Mouse (Mus musculus) WW6 (cell line): ENCODE results near the gene Ang5.
A peak's percentile ranks its signal among the peaks of the same experiment; 100 is the strongest.
"Not testable (repeated sequence)": the region's sequence is repeated elsewhere in the genome, so short reads cannot be mapped to it uniquely, and the experiment has no call there.

Experiments used
- DNase-seq: peaks from one replicate; pipeline ENCODE4 v3.0.0-alpha.2; 2013; ENCODE audit warnings: low read depth, low spot score

Gene Ang5

DNA sequence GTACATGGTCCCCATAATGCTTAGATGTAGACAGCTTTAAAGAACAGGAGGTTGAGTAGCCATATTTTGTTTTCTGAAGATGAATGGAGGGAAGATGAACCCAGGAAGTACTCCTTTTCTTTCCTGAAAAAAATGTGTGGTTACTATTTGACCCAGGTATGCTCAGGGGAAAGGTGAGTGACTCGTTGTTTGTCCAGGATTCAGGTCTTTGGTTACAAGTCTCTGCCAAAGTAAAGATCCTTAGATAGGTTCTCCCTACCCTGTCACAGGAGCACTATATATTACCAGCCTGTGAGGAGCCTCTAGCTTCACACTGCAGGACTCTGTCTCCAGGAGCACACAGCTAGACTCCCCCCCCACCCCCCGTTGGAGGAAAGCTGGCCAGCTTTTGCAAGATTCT is at the start of gene Ang5:
Gene Ang5, plus strand, starts transcription at position 301 of the 400 bp plus-strand sequence.
- not testable (repeated sequence) for DNase-seq

DNA sequence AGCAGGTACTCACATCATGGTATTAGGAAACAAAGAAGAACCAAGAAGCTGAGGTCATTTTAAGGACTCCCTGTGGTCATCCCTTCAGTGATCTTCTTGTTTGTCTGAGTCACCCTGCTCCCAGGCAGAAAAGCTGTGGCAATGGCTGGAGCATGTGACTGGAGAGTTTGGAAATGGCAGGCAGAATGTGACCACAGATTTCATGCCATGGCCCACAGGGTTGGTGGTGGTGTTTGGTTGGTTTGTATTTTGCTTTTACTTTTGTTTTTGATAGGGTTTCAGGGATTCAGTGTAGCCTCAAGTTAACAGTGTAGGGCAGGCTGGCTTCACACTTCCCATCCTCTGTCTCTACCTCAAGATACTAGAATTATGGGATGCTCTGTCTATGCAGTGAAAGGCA is 38.7 kb upstream of the Ang5 start:
- DNase-seq: not testable (repeated sequence)

DNA sequence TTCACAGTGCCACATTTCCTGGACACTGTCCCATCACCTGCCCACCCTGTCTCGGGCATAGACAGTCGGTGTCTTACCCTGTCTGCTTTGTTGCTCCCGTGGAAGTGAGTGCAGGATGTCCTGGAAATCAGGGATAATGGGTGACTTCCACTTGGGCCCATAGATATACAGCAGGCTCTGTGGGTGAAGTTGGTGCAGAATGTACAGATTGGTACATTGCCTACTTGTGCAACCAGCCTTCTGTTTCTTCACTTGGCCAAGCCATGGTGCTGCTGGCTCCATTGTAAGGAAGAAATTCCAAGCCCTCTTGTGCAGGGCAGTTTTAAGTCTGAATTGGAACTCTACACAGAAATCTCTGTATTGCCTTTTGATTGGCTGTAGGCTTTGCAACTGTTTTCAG is 33.4 kb upstream of the Ang5 start, which contains the start of gene Ear10:
Gene Ear10, minus strand, starts transcription at position 101 of the 400 bp plus-strand sequence.
- DNase-seq: not testable (repeated sequence)

DNA sequence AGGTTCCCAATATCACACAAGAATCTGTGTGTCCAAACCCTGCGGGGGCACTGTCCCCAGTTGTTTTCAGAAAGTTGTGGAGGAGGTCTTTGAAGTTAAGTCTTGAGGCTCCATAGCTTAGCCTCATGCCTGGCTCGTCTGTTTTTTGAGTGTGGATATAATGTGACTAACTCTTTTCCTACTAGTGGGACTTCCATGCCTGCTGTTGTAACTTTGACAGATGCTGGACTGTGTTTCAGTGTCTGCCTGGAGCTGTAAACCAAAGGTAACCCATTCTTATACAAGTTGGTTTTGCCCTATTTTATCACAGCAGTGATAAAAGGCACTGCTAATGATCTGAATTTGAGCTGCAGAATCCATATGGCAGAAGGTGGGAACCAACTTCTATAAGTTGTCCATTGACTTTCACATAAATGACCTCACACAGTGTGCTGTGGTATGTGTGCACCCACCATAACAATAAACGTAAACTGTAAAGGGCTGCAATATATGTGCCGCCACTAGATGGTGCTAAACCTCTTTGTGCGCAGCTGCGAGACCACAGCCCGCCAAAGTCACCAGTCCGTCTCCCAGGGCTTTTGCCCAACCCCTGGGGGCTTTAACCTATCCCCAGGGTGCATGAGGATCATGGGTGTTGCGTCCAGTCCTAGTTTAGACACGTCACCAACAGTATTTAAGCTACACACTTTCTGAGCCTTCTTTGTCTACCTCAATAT is 32.0 kb upstream of the Ang5 start, which contains the start of gene Gm8113:
Gene Gm8113, plus strand, starts transcription at position 703 of the 716 bp plus-strand sequence.
- peak; percentile 28 for DNase-seq

DNA sequence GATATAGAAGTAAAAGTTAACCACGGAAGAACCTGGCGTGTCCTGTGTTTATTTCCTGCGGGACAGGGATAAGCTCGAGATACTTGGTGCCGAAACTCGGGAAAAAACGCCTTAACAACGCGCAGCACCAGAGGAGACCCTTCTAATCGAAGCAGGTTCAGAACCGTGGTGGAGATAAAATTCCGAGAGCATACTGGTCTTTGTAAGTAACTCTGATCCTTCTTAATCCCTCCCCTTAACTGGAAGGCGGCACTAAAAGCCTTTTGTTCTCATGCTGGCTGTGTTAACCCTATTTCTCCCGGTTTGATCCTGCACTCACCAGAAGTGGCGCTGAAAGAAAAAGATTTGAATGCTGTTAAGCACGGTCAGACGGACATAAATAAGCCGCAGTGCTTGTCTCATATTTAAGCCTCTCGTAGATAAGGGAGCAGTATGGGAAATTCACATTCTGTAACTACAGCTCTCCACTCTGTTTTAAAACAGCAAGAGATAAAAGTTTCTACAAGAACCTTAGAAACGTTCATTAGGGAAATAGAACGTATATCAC is 31.4 kb upstream of the Ang5 start:
- peak; percentile 3 for DNase-seq

DNA sequence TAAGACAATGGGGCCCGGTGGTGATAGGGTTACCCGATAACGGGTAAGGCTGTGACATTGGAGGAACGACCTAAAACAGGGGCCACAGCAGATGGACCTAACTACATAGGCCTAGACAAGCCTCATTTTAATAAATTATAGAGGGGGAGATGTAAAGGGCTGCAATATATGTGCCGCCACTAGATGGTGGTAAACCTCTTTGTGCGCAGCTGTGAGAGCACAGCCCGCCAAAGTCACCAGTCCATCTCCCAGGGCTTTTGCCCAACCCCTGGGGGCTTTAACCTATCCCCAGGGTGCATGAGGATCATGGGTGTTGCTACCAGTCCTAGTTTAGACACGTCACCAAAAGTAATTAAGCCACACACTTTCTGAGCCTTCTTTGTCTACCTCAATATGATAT is 23.9 kb upstream of the Ang5 start:
- DNase-seq: peak; percentile 20

DNA sequence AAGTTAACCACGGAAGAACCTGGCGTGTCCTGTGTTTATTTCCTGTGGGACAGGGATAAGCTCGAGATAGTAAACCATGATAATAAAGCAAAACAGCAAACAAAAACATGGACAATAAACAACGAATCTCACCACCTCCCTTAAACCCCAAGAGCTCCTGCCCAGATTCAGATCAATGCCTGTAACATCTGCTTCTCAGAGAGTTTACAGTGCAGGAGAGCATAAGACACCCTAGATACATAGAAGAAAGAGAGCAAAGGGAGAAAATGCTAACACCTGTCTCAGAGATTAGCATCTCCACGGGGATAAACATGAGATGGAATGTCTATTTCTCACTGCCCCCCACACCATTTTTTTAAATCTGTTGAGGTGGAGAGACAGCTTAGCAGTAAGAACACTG is 23.5 kb upstream of the Ang5 start:
- DNase-seq: not testable (repeated sequence)

DNA sequence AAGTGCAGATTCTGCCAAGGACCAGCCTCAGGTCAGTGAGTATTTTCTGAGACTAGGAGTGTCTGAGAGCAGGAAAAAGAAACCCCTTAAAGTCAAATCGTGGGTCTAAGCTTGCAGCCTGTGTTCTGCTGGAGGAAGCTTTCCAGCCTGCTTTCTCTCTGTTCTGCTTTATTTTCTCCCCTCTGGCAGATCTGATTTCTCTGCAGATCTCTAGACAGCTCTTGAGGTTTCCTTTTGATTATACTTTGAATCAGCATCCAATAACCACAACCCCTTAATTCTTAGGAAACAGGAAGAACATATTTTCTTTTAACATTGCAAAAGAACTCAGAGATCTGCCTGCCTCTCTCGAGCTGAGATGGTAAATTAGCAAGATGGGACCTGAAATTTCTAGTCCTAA is 3.5 kb upstream of the Ang5 start:
- not testable (repeated sequence) for DNase-seq

DNA sequence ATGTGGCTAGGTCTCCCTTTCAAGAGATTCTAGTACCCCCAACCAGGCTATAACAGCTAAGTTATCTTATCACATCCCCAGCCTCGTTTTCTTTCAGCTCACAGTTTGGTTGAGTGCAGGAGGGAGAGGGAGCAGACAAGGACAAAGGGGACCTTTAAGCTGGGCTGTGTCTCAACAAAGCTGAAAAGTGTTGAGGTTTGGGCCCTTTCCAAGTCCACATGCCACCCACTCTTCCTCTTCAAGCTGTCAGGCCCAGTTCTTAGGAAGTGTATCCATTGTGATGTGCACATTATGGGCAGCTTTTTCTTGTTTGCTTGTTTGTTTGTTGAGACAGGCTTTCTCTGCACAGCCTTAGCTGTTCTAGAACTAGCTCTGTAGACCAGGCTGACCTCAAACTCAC is 1.8 kb upstream of the Ang5 start:
- not testable (repeated sequence) for DNase-seq

DNA sequence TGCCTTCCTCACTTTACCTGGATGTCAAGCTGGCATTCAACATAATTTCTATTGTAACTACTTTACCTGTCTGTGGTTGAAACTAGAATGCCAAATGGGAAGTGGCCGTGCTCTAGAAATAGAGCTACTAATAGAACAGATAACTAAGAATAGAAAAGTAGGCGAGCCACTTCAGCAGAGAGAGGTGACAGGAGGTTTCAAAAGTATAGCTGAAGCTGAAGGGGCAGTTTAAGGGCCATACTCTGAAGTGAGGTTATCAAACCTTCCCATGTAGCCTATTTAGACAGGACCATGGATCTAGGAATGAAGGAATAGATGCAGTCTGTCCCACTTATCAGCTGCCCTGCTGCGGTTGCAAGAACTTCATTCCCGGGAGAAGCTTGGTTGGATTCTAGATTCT is 26.6 kb downstream of the Ang5 start:
- no peak for DNase-seq

DNA sequence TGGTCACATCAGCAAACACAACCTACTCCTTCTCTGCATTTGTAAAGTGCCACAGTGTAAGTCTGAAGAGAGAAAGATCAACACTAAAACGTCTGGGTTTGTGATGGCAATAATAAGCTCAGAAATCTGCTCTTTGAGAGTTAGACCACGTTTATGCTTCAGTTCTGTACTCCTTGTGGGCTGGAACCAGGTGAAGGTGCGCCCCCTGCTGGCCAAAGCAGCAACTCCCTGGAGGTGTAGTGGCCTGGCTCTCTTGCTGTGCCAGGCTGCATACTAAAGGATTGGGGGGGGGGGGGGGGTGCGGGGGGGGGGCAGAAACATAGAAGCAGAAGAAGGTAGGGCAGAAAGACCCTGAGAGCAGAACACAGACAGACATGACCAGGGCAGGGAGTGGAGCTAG is 27.0 kb downstream of the Ang5 start:
- peak; percentile 3 for DNase-seq

DNA sequence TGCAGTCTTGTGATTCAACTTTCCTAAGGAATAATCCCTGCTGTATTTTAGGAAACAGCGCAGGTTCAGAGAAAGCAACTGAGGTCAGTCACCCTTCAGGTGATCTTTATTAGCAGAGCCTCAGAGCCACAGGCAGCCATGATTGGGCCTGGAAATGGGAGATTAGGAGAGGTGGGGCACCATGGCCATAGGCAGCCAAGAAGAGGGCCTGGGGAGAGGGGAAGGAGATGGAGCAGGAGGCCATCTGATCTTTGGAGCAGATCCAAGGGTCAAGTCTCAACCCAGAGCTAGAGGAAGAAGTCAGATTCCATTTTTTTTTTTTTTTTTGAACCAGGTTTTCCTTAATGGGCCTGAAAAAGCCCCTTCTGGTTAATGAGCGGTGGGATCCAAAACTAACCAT is 29.3 kb downstream of the Ang5 start:
- no peak for DNase-seq

DNA sequence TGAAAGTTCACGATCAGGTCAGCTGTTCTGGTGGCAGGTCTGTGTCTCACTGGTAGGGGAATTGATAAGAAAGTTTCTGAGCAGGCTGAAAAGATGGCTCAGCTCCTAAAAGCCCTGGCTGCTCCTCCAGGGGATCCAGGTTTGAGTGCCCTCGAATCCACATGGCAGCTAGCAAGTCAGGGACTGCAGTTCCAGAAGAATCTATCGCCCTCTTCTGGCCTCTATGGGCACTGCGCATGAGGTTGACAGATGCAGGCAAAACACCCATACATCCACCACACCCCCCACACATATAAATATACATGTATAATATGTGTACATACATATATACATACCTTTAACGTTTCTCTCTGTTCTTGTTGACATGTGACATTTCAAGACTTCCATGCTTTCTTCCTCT is 30.5 kb downstream of the Ang5 start:
- DNase-seq: peak; percentile 20

DNA sequence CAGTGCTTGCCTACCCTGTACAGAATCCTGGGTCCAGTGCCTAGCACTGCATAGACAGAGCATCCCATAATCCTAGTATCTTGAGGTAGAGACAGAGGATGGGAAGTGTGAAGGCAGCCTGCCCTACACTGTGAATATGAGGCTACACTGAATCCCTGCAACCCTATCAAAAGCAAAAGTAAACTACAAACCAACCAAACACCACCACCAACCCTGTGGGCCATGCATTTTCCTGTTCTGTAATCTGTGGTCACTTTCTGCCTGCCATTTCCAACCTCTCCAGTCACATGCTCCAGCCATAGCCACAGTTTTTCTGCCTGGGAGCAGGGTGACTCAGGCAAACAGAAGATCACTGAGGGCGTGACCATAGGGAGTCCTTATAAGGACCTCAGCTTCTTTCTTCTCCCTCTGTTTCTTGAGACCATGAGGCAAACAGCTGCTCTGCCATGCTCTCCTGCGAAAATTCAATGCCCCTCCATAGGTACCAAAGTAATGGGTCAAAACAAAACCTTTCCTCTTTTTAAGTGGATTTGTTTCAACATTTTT is 41.7 kb downstream of the Ang5 start:
- not testable (repeated sequence) for DNase-seq

DNA sequence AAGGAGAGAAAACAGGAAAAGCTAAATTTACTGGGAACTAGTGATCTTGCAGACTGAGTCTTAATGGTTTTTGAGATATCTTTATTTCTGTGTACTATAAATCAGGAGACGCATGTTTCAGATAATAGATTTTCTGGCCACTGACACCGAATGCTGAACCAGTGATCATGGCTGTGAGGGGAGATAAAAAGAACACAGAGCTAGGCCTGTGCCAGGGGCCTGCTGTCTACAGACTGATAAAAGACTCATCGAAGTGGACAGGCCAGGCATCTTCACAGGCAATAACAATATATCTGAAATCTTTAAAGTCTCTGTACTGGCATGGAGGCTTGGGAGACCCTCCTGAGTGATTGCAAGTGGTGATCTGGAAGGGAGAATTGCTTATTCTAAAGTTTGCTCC is 44.7 kb downstream of the Ang5 start:
- DNase-seq: no peak

DNA sequence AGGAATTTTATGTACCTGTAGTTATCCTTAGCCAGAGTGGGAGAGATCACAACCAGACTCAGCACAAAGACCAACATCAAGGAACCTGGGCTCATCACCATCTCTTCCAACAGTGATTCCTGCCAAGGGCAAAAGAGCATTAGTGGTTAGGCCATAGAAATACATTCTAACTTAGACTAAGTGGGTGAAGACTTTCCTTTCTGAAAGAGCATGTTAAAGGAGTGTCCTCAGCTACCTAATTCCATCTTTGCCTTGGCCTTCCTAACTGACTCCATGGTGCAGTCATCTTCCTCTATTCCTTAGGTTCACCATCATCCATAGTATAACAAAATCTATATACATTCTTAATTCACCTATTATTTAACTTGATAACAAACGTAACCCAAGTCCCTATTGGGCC is 45.3 kb downstream of the Ang5 start, which contains the start of gene Ang6:
Gene Ang6, minus strand, starts transcription at position 101 of the 400 bp plus-strand sequence.
- DNase-seq: no peak

DNA sequence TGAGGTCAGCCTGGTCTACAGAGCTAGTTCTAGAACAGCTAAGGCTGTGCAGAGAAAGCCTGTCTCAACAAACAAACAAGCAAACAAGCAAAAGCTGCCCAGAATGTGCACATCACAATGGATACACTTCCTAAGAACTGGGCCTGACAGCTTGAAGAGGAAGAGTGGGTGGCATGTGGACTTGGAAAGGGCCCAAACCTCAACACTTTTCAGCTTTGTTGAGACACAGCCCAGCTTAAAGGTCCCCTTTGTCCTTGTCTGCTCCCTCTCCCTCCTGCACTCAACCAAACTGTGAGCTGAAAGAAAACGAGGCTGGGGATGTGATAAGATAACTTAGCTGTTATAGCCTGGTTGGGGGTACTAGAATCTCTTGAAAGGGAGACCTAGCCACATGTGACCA is 51.2 kb downstream of the Ang5 start:
- DNase-seq: not testable (repeated sequence)

DNA sequence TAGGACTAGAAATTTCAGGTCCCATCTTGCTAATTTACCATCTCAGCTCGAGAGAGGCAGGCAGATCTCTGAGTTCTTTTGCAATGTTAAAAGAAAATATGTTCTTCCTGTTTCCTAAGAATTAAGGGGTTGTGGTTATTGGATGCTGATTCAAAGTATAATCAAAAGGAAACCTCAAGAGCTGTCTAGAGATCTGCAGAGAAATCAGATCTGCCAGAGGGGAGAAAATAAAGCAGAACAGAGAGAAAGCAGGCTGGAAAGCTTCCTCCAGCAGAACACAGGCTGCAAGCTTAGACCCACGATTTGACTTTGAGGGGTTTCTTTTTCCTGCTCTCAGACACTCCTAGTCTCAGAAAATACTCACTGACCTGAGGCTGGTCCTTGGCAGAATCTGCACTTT is 52.8 kb downstream of the Ang5 start:
- DNase-seq: not testable (repeated sequence)
